ENCODE assay signal across 9 mouse cellular contexts in genomic region chr9:120054545-120055277, GRCm38 (mm10). TPM values are rescaled to one million over a fixed set of nuclear protein-coding genes. Genes with fewer than 3 reads are reported as not detected.
DNase-seq lines count a peak whose midpoint lies in the region; ATAC-seq lines count a peak whose summit lies in the region.
"Had no signal": no experiment of that assay in that cellular context is flagged by ENCODE, and none has a peak within 500 bp of the region (broad histone marks: within the 10 kb centered on the region; RNA-seq: fewer than 3 reads in every experiment).

No protein-coding gene starts in this region.

- H3K4me3 ChIP-seq in neural tube, embryonic 11.5 days (ENCODE audit: low read depth, low read length): no peak overlapping the region

- H3K36me3 ChIP-seq in neural tube, embryonic 11.5 days (ENCODE audit: control insufficient read depth, insufficient read depth, low read length): no peaks in the 10 kb centered on the region

- H3K4me2 ChIP-seq in neural tube, embryonic 11.5 days (ENCODE audit: low read depth): no peak overlapping the region

- no peaks in the 10 kb centered on the region for H3K9me3 ChIP-seq in neural tube, embryonic 11.5 days (ENCODE audit: control insufficient read depth, low read length)

- 56% methylated on average over 8 of the region's 8 CpGs for WGBS in neural tube, embryonic 11.5 days

- ATAC-seq in neural tube, embryonic 11.5 days (ENCODE audit: insufficient read depth, low FRiP score, low TSS enrichment): no peak

- peak; percentile 38 for DNase-seq in embryo, embryonic 10 days (ENCODE audit: low spot score)
- no peak for DNase-seq in embryo, embryonic 9.5 days (ENCODE audit: extremely low spot score)
- peak; percentile 24 for DNase-seq in neural tube, embryonic 11.5 days (ENCODE audit: low spot score)
- DNase-seq in neural tube, embryonic 10.5 days (ENCODE audit: extremely low spot score, low spot score): no peak
- peak; percentile 33 to 35 for DNase-seq in left cerebral cortex, postnatal 14 days (ENCODE audit: low spot score in 2 of 2)
- DNase-seq in spleen, adult 18-20 months: peak; percentile 12 to 20
- no peak for DNase-seq in MN1 (ENCODE audit: low spot score)
- DNase-seq in right cerebral cortex, adult 18-20 months: no peak

- H3K4me1 ChIP-seq in neural tube, embryonic 11.5 days (ENCODE audit: control insufficient read depth, insufficient read depth, low read length): no peaks in the 10 kb centered on the region

- H3K9ac ChIP-seq in neural tube, embryonic 11.5 days (ENCODE audit: low read length): no peak overlapping the region

- intact Hi-C loops in left cerebral cortex, postnatal 14 days (cut with DNase I): no loop called here

- H3K27ac ChIP-seq in neural tube, embryonic 11.5 days (ENCODE audit: low read depth, low read length): no peak overlapping the region

- H3K27me3 ChIP-seq in neural tube, embryonic 11.5 days (ENCODE audit: control insufficient read depth, insufficient read depth, low read length): no peaks in the 10 kb centered on the region

RNA-seq across cellular contexts. Expression of gene Cx3cr1, which starts 15.0 kb away (rescaled TPM):
- 2.7 and 2.9 TPM in 2 replicates for polyA plus RNA-seq in neural tube, embryonic 11.5 days (2014; fragmentation: Nextera tagmentation; extraction: Ambion mirVana)
- total RNA-seq in left cerebral cortex, postnatal 14 days (2021): 10 to 100 TPM; 34.9 to 36.7 TPM

RNA-seq across cellular contexts. Expression of gene Xirp1, which starts 31.3 kb away (rescaled TPM):
- polyA plus RNA-seq in neural tube, embryonic 11.5 days (2014; fragmentation: Nextera tagmentation; extraction: Ambion mirVana): 0.32 and 0.33 TPM in 2 replicates
- total RNA-seq in left cerebral cortex, postnatal 14 days (2021): under 1 TPM; 0.08 to 0.09 TPM
- polyA plus RNA-seq: limb, embryonic 11.5 days had no signal

RNA-seq across cellular contexts. Expression of gene Ccr8, which starts 37.2 kb away (rescaled TPM):
- polyA plus RNA-seq in neural tube, embryonic 11.5 days (2014; fragmentation: Nextera tagmentation; extraction: Ambion mirVana): not detected in 2 replicates
- total RNA-seq in left cerebral cortex, postnatal 14 days (2021): not detected
- polyA plus RNA-seq: limb, embryonic 11.5 days had no signal

RNA-seq across cellular contexts. Expression of gene Slc25a38, which starts 55.5 kb away (rescaled TPM):
- polyA plus RNA-seq in neural tube, embryonic 11.5 days (2014; fragmentation: Nextera tagmentation; extraction: Ambion mirVana): 35.5 and 35.8 TPM in 2 replicates
- 10 to 100 TPM; 24.2 to 27.0 TPM for total RNA-seq in left cerebral cortex, postnatal 14 days (2021)

Comparison
In these comparisons a context has a peak if more than half of its experiments do, and no peak if none do; other contexts are left out.
1. DNase-seq: peak in embryo, embryonic 10 days (single experiment), neural tube, embryonic 11.5 days (single experiment), left cerebral cortex, postnatal 14 days (2 of 2) and spleen, adult 18-20 months (2 of 2); none in embryo, embryonic 9.5 days (single experiment), neural tube, embryonic 10.5 days (single experiment), MN1 (single experiment) and right cerebral cortex, adult 18-20 months (single experiment).